8 mouse cellular contexts compared by ENCODE assay signal in genomic region chr2:34914069-34914822, GRCm38 (mm10). TPM values are rescaled to one million over a fixed set of nuclear protein-coding genes. Genes with fewer than 3 reads are reported as not detected.
DNase-seq lines count a peak whose midpoint lies in the region; ATAC-seq and TF ChIP-seq lines count a peak whose summit lies in the region.

No protein-coding gene starts in this region.

- no peaks in the 10 kb centered on the region for H3K36me3 ChIP-seq in heart, adult 2 months (ENCODE audit: control insufficient read depth, insufficient read depth, low read length)
- peaks cover 14% of the 10 kb centered on the region for H3K36me3 ChIP-seq in intestine, postnatal 0 days (ENCODE audit: control insufficient read depth, insufficient read depth)
- H3K36me3 ChIP-seq in liver, embryonic 12.5 days = peaks cover 20% of the 10 kb centered on the region
- H3K36me3 ChIP-seq in myocyte (ENCODE audit: control insufficient read depth, insufficient read depth) = no peaks in the 10 kb centered on the region

- peak overlapping the region; percentile 35 for H3ac ChIP-seq in myocyte (ENCODE audit: control insufficient read depth, insufficient read length)

- TF ChIP-seq CTCF in gastrocnemius, adult 2 months (IDR thresholded peaks at IDR 0.05) = no peak
- no peak for TF ChIP-seq CTCF in heart, adult 2 months (IDR thresholded peaks at IDR 0.05)
- no peak for TF ChIP-seq CTCF in intestine, postnatal 0 days (IDR thresholded peaks at IDR 0.05; ENCODE audit: low read depth)

- peak; percentile 61 for ATAC-seq in intestine, postnatal 0 days
- ATAC-seq in liver, embryonic 12.5 days = peak; percentile 78

- H3K4me1 ChIP-seq in heart, adult 2 months (ENCODE audit: control insufficient read depth, insufficient read depth, low read length) = peaks cover 1% of the 10 kb centered on the region; the same call in 1 of the 2 replicates
- H3K4me1 ChIP-seq in intestine, postnatal 0 days (replicated peaks; ENCODE audit: control insufficient read depth, insufficient read depth, low read length) = no peaks in the 10 kb centered on the region
- H3K4me1 ChIP-seq in liver, embryonic 12.5 days = peaks cover 25% of the 10 kb centered on the region

- intact Hi-C loops in gastrocnemius, adult 2 months (cut with DNase I) = no loop called here
- intact Hi-C loops in heart, adult 2 months (cut with DNase I) = loop anchor here (1.0 kb wide), 1 partner anchor 56 kb away; no protein-coding TSS in a partner anchor

- peak overlapping the region; percentile 64 for H3K9ac ChIP-seq in heart, adult 2 months (ENCODE audit: low read depth, low read length)
- H3K9ac ChIP-seq in intestine, postnatal 0 days (ENCODE audit: low read depth, low read length) = peak overlapping the region; percentile 60
- peak overlapping the region; percentile 75 for H3K9ac ChIP-seq in liver, embryonic 12.5 days

- peak overlapping the region; percentile 63 for H3K27ac ChIP-seq in gastrocnemius, adult 2 months
- H3K27ac ChIP-seq in heart, adult 2 months = peak overlapping the region; percentile 62
- peak overlapping the region; percentile 21; the same call in 1 of the 2 replicates for H3K27ac ChIP-seq in intestine, postnatal 0 days (ENCODE audit: low read depth, low read length)
- H3K27ac ChIP-seq in liver, embryonic 12.5 days = peak overlapping the region; percentile 32; the same call in 1 of the 2 replicates

- no peaks in the 10 kb centered on the region for H3K9me3 ChIP-seq in intestine, postnatal 0 days (ENCODE audit: control insufficient read depth)
- no peaks in the 10 kb centered on the region for H3K9me3 ChIP-seq in liver, embryonic 12.5 days (replicated peaks)

- no peaks in the 10 kb centered on the region for H3K27me3 ChIP-seq in heart, adult 2 months (ENCODE audit: control insufficient read depth, insufficient read depth, low read length)
- no peaks in the 10 kb centered on the region for H3K27me3 ChIP-seq in intestine, postnatal 0 days (replicated peaks; ENCODE audit: control insufficient read depth, insufficient read depth, low read length)
- peaks cover 67% of the 10 kb centered on the region for H3K27me3 ChIP-seq in liver, embryonic 12.5 days (replicated peaks)
- H3K27me3 ChIP-seq in myocyte (ENCODE audit: control insufficient read depth, insufficient read depth, insufficient read length) = no peaks in the 10 kb centered on the region

- H3K79me2 ChIP-seq in heart, adult 2 months (replicated peaks; ENCODE audit: control insufficient read depth, insufficient read depth, low read length) = no peaks in the 10 kb centered on the region
- H3K79me2 ChIP-seq in myocyte (ENCODE audit: control insufficient read depth, insufficient read depth) = no peaks in the 10 kb centered on the region

- peak; percentile 49 for DNase-seq in gastrocnemius, adult 2 months
- DNase-seq in gastrocnemius, adult 8-10 months (ENCODE audit: low spot score in 2 of 2) = no peak
- peak; percentile 44 for DNase-seq in brain, adult 2 months (ENCODE audit: low read depth, low spot score)
- peak in 1 of 2 experiments; percentile 72 for DNase-seq in heart, adult 2 months
- DNase-seq in thymus, postnatal 10 days (ENCODE audit: low spot score in 2 of 2) = peak; percentile 44 to 48

- peak overlapping the region; percentile 81 for H3K4me3 ChIP-seq in gastrocnemius, adult 2 months
- peak overlapping the region; percentile 56 for H3K4me3 ChIP-seq in heart, adult 2 months
- peak overlapping the region; percentile 69 for H3K4me3 ChIP-seq in intestine, postnatal 0 days (ENCODE audit: low read depth, low read length)
- peak overlapping the region; percentile 70 for H3K4me3 ChIP-seq in liver, embryonic 12.5 days
- peak overlapping the region; percentile 39 for H3K4me3 ChIP-seq in myocyte

- H3K4me2 ChIP-seq in intestine, postnatal 0 days (replicated peaks; ENCODE audit: low read depth) = peak overlapping the region; percentile 96
- H3K4me2 ChIP-seq in liver, embryonic 12.5 days = peak overlapping the region; percentile 96
- peak overlapping the region; percentile 75 for H3K4me2 ChIP-seq in myocyte (ENCODE audit: low read depth)

- no peak for TF ChIP-seq EP300 in heart, adult 2 months (IDR thresholded peaks at IDR 0.05; ENCODE audit: insufficient read depth, low read depth, low read length)

- 8% methylated on average over 41 of the region's 50 CpGs for WGBS in heart, adult 2 months
- 2% methylated on average over 37 of the region's 50 CpGs for WGBS in intestine, postnatal 0 days
- 4% methylated on average over 37 of the region's 50 CpGs for WGBS in liver, embryonic 12.5 days (ENCODE audit: insufficient replicate concordance)

- peak; percentile 64 for TF ChIP-seq POLR2A in heart, adult 2 months (IDR thresholded peaks at IDR 0.05; ENCODE audit: insufficient read depth, low read depth, low read length)
- no peak for TF ChIP-seq POLR2A in myocyte (IDR thresholded peaks at IDR 0.05; ENCODE audit: insufficient read length, low read depth)

TF ChIP-seq in myocyte, 11 proteins besides CTCF, POLR2A, EP300 and RAD21:
- peak in 2 of 3 experiments; percentile 31 to 43 for TF ChIP-seq MYOD1 (IDR thresholded peaks at IDR 0.05; ENCODE audit: control insufficient read depth in 1 of 3, insufficient read length in 2 of 3, low read depth in 2 of 3)
- TF ChIP-seq MYOG (IDR thresholded peaks at IDR 0.05; ENCODE audit: control insufficient read depth in 1 of 3, insufficient read depth in 1 of 3, insufficient read length in 2 of 3, low read depth in 2 of 3) = peak in 1 of 3 experiments; percentile 36
- TF ChIP-seq MAX (IDR thresholded peaks at IDR 0.05; ENCODE audit: low read depth) = no peak

RNA-seq across cellular contexts. Expression of gene Phf19, which starts 0.4 kb away (rescaled TPM):
- total RNA-seq in gastrocnemius, adult 2 months (2021) = under 1 TPM; 0.54 to 0.61 TPM
- 1 to 10 TPM in 1 of 4 experiments, under 1 TPM in 3; 0.29 to 1.1 (median 0.46) TPM for total RNA-seq in gastrocnemius, adult 8-10 months (2022)
- total RNA-seq in heart, adult 2 months (2021) = 1 to 10 TPM in 1 of 2 experiments, under 1 TPM in 1; 0.76 to 1.1 TPM
- polyA plus RNA-seq in heart, adult 2 months (2012; rRNA removed) = 0.80 and 0.91 TPM in 2 replicates
- 2.7 and 2.9 TPM in 2 replicates for polyA plus RNA-seq in intestine, postnatal 0 days (2015; fragmentation: Nextera tagmentation; extraction: Ambion mirVana)
- polyA plus RNA-seq in liver, embryonic 12.5 days (2016; fragmentation: Nextera tagmentation; extraction: Ambion mirVana) = 3.1 and 3.7 TPM in 2 replicates
- 4.3 TPM for polyA plus RNA-seq in myocyte (2012; fragmentation: generic; extraction: Trizol)

RNA-seq across cellular contexts. Expression of gene Psmd5, which starts 39.5 kb away (rescaled TPM):
- total RNA-seq in gastrocnemius, adult 2 months (2021) = 10 to 100 TPM; 12.6 to 14.7 TPM
- 10 to 100 TPM; 11.0 to 18.6 (median 15.5) TPM for total RNA-seq in gastrocnemius, adult 8-10 months (2022)
- total RNA-seq in heart, adult 2 months (2021) = 10 to 100 TPM; 11.3 to 12.9 TPM
- polyA plus RNA-seq in heart, adult 2 months (2012; rRNA removed) = 8.1 and 13.8 TPM in 2 replicates
- 47.5 and 52.2 TPM in 2 replicates for polyA plus RNA-seq in intestine, postnatal 0 days (2015; fragmentation: Nextera tagmentation; extraction: Ambion mirVana)
- polyA plus RNA-seq in liver, embryonic 12.5 days (2016; fragmentation: Nextera tagmentation; extraction: Ambion mirVana) = 103 and 109 TPM in 2 replicates
- 27.2 TPM for polyA plus RNA-seq in myocyte (2012; fragmentation: generic; extraction: Trizol)

RNA-seq across cellular contexts. Expression of gene Cutal, which starts 40.0 kb away (rescaled TPM):
- under 1 TPM; 0.17 to 0.69 TPM for total RNA-seq in gastrocnemius, adult 2 months (2021)
- total RNA-seq in gastrocnemius, adult 8-10 months (2022) = under 1 TPM; 0.20 to 0.31 (median 0.22) TPM
- total RNA-seq in heart, adult 2 months (2021) = under 1 TPM; 0.37 to 0.61 TPM
- 1.7 and 2.9 TPM in 2 replicates for polyA plus RNA-seq in heart, adult 2 months (2012; rRNA removed)
- 16.4 and 17.6 TPM in 2 replicates for polyA plus RNA-seq in intestine, postnatal 0 days (2015; fragmentation: Nextera tagmentation; extraction: Ambion mirVana)
- 2.2 and 2.3 TPM in 2 replicates for polyA plus RNA-seq in liver, embryonic 12.5 days (2016; fragmentation: Nextera tagmentation; extraction: Ambion mirVana)
- polyA plus RNA-seq in myocyte (2012; fragmentation: generic; extraction: Trizol) = not detected

RNA-seq across cellular contexts. Expression of gene Traf1, which starts 47.3 kb away (rescaled TPM):
- total RNA-seq in gastrocnemius, adult 2 months (2021) = 1 to 10 TPM in 1 of 2 experiments, under 1 TPM in 1; 0.46 to 1.2 TPM
- 1 to 10 TPM in 1 of 4 experiments, under 1 TPM in 2, not detected in 1; 0.27 to 1.4 (median 0.58) TPM for total RNA-seq in gastrocnemius, adult 8-10 months (2022)
- 1 to 10 TPM; 1.2 TPM for total RNA-seq in heart, adult 2 months (2021)
- polyA plus RNA-seq in heart, adult 2 months (2012; rRNA removed) = 2.0 and 2.5 TPM in 2 replicates
- 1.1 and 1.6 TPM in 2 replicates for polyA plus RNA-seq in intestine, postnatal 0 days (2015; fragmentation: Nextera tagmentation; extraction: Ambion mirVana)
- polyA plus RNA-seq in liver, embryonic 12.5 days (2016; fragmentation: Nextera tagmentation; extraction: Ambion mirVana) = 0.12 and 0.27 TPM in 2 replicates
- 1.1 TPM for polyA plus RNA-seq in myocyte (2012; fragmentation: generic; extraction: Trizol)

Comparison
In these comparisons a context has a peak if more than half of its experiments do, and no peak if none do; other contexts are left out.
1. DNase-seq: peak in gastrocnemius, adult 2 months (single experiment), brain, adult 2 months (single experiment) and thymus, postnatal 10 days (2 of 2); none in gastrocnemius, adult 8-10 months (0 of 2).
2. Peak in every context shown above with its lines, with median percentiles within 50 percentile points of each other: H3K27ac ChIP-seq, H3K4me3 ChIP-seq, H3K9ac ChIP-seq and H3K4me2 ChIP-seq.